Mouse (Mus musculus) embryonic fibroblast, embryonic 13.5 days (primary cell): ENCODE measurements around the gene Fosl1.

Source experiments
- CTCF ChIP-seq: IDR thresholded peaks from 2 replicates; pipeline ENCODE4 v1.5.1; 2011; ENCODE audit warnings: mild to moderate bottlenecking, control low read depth, low read length, moderate library complexity, borderline replicate concordance; ENCODE audit not compliant: insufficient read depth
- POLR2A ChIP-seq: IDR thresholded peaks from 2 replicates; pipeline ENCODE4 v1.6.1; 2011; ENCODE audit warnings: low read depth, mild to moderate bottlenecking, control low read depth, low read length, moderate library complexity

DNA sequence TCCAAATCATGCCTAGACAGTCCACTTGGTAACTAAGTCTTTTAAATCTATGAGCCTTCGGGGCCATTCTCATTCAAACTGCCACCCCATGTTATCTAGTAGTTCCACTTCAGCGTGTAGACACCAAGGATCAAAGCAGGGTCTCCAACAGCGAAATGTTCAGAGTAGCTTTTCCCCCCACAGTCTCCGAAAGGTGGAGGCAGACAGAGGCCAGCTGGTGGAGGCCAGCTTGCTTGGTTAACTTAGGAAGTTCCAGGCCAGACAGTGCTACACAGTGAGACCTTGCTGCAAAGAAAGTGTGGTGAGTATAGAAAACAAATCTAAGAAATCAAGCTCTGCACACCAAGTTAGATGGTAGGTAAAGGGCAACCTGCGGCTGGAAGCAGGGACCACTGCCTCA lies 36.7 kb upstream of the Fosl1 start:
- no peak for TF ChIP-seq CTCF
- no peak for TF ChIP-seq POLR2A
